Mouse (Mus musculus) brain, embryonic 18.5 days (tissue): ENCODE measurements around the gene Svbp.

ENCODE experiments used
- DNase-seq: peaks from one replicate; pipeline ENCODE4 v3.0.0-alpha.2; 2012; ENCODE audit warnings: low read depth, low spot score

Gene Svbp

GRCm38 (mm10) chr4:119194909-119195581 is at the start of gene Svbp:
TSS of gene Svbp (plus strand) at chr4:119195306.
- peak; percentile 79 for DNase-seq

- no peak for DNase-seq
Observed at GRCm38 (mm10) chr4:119146816-119147215, 48.3 kb upstream of the Svbp start.

- no peak for DNase-seq
Observed at GRCm38 (mm10) chr4:119147347-119147746, 47.8 kb upstream of the Svbp start.

- no peak for DNase-seq
Observed at GRCm38 (mm10) chr4:119148741-119149140, 46.4 kb upstream of the Svbp start.

- no peak for DNase-seq
Observed at GRCm38 (mm10) chr4:119157186-119157585, 37.9 kb upstream of the Svbp start.

- no peak for DNase-seq
Observed at GRCm38 (mm10) chr4:119157891-119158290, 37.2 kb upstream of the Svbp start.

- no peak for DNase-seq
Observed at GRCm38 (mm10) chr4:119161358-119161757, 33.7 kb upstream of the Svbp start.

GRCm38 (mm10) chr4:119162990-119163389 is 32.1 kb upstream of the Svbp start:
- no peak for DNase-seq

- no peak for DNase-seq
Observed at GRCm38 (mm10) chr4:119165916-119166315, 29.2 kb upstream of the Svbp start.

GRCm38 (mm10) chr4:119167068-119167467 is 28.0 kb upstream of the Svbp start:
- no peak for DNase-seq

GRCm38 (mm10) chr4:119167663-119168062 is 27.4 kb upstream of the Svbp start:
- peak; percentile 54 for DNase-seq

GRCm38 (mm10) chr4:119172919-119173650 is 22.0 kb upstream of the Svbp start:
- DNase-seq = no peak

GRCm38 (mm10) chr4:119173851-119174453 is 21.2 kb upstream of the Svbp start, which contains the start of gene Zfp691:
TSS of gene Zfp691 (minus strand) at chr4:119174195.
- DNase-seq = peak; percentile 94

GRCm38 (mm10) chr4:119177702-119178101 is 17.4 kb upstream of the Svbp start:
- no peak for DNase-seq

- DNase-seq = no peak
Observed at GRCm38 (mm10) chr4:119178331-119178730, 16.8 kb upstream of the Svbp start.

- no peak for DNase-seq
Observed at GRCm38 (mm10) chr4:119180133-119180707, 14.9 kb upstream of the Svbp start.

GRCm38 (mm10) chr4:119181456-119181855 is 13.7 kb upstream of the Svbp start:
- DNase-seq = no peak

GRCm38 (mm10) chr4:119183525-119183924 is 11.6 kb upstream of the Svbp start:
- no peak for DNase-seq

- no peak for DNase-seq
Observed at GRCm38 (mm10) chr4:119185771-119186170, 9.3 kb upstream of the Svbp start.

- DNase-seq = no peak
Observed at GRCm38 (mm10) chr4:119188060-119188785, 6.9 kb upstream of the Svbp start.

- DNase-seq = no peak
Observed at GRCm38 (mm10) chr4:119189392-119189791, 5.7 kb upstream of the Svbp start.

- no peak for DNase-seq
Observed at GRCm38 (mm10) chr4:119189864-119190263, 5.2 kb upstream of the Svbp start, which contains the start of gene Ermap. TSS of gene Ermap (minus strand) at chr4:119190011.
